Mouse (Mus musculus) hindbrain, embryonic 16.5 days (tissue): ENCODE data around the gene Stum. TPM values are rescaled to one million over a fixed set of nuclear protein-coding genes. Genes with fewer than 3 reads are reported as not detected.

Experiments
- ATAC-seq: fragments of 200-750 bp; cut with Nextera tagmentation; 2 replicates; pipeline ENCODE4 v1.8.0; 2017; ENCODE audit warnings: moderate TSS enrichment, moderate library complexity
- H3K27ac ChIP-seq: fragments of 300-500 bp; sonication (generic); 2 replicates; pipeline ENCODE4 v1.5.1; 2014; ENCODE audit warnings: low read depth, mild to moderate bottlenecking, control low read depth, low read length, moderate library complexity
- H3K27me3 ChIP-seq: fragments of 300-500 bp; sonication (generic); replicated peaks from 2 replicates; pipeline ENCODE4 v1.6.1; 2014; ENCODE audit warnings: low read length; ENCODE audit not compliant: control insufficient read depth, insufficient read depth
- H3K36me3 ChIP-seq: fragments of 300-500 bp; sonication (generic); 2 replicates; pipeline ENCODE4 v1.6.1; 2014; ENCODE audit warnings: mild to moderate bottlenecking, low read length, moderate library complexity, mixed read lengths; ENCODE audit not compliant: control insufficient read depth, insufficient read depth
- H3K4me1 ChIP-seq: fragments of 300-500 bp; sonication (generic); 2 replicates; pipeline ENCODE4 v1.6.1; 2014; ENCODE audit warnings: low read depth, low read length; ENCODE audit not compliant: control insufficient read depth, insufficient read depth
- H3K4me2 ChIP-seq: fragments of 300-500 bp; sonication (generic); 2 replicates; pipeline ENCODE4 v1.6.1; 2014; ENCODE audit warnings: mild to moderate bottlenecking, low read length, control low read depth, moderate library complexity
- H3K4me3 ChIP-seq: fragments of 300-500 bp; sonication (generic); 2 replicates; pipeline ENCODE4 v1.5.1; 2014; ENCODE audit warnings: mild to moderate bottlenecking, low read length, control low read depth, moderate library complexity
- H3K9ac ChIP-seq: fragments of 300-500 bp; sonication (generic); 2 replicates; pipeline ENCODE4 v1.6.1; 2014; ENCODE audit warnings: low read depth, mild to moderate bottlenecking, control low read depth, low read length, moderate library complexity
- H3K9me3 ChIP-seq: fragments of 300-500 bp; sonication (generic); 2 replicates; pipeline ENCODE4 v1.6.1; 2014; ENCODE audit warnings: mild to moderate bottlenecking, low read length, moderate library complexity; ENCODE audit not compliant: control insufficient read depth
- WGBS: fragments of 180-500 bp; shearing (Covaris S2); extraction: QIAGEN DNeasy Blood & Tissue Kit; methylation state at CpG from one replicate; pipeline ENCODE4 v1.1.7; 2014; 5-methylcytosine and 5-hydroxymethylcytosine counted together
- polyA plus RNA-seq: library from polyadenylated mRNA; unstranded; fragments of >200 nt; fragmentation: Nextera tagmentation; extraction: Ambion mirVana; gene quantifications from 2 replicates; pipeline ENCODE4 v1.2.1, GENCODE M21; 2015

Stum gene
- polyA plus RNA-seq, 1 experiment from 2014 or later: 18.6 TPM

DNA sequence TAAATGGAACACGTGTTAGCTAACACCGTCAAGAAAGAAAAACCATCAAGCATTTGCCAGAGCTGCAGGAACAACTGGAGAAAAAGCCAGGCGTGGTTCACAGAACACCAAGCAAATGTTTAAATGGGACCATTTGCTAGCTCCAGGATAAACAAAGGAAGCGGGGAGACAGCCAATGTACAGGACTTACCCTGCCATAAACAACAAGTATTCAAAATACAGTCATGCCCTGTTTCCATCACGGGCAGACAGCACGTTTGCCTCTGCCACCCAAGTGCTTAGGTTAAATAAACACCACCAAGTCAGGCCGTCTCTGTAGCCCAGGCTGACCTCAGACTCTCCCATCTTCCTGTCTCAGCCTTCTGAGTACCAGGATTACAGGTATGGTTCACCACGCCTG lies 35.1 kb upstream of the Stum start:
- Histone ChIP-seq H3K27me3 (no peaks in the 10 kb centered on the region), H3K4me3 (no peak overlapping the region), H3K9ac (no peak overlapping the region), H3K4me1 (no peaks in the 10 kb centered on the region; the same call in 1 of the 2 replicates), H3K27ac (no peak overlapping the region), H3K4me2 (no peak overlapping the region), H3K9me3 (no peaks in the 10 kb centered on the region), H3K36me3 (no peaks in the 10 kb centered on the region)
- 78% methylated on average over 8 of the region's 8 CpGs for WGBS
- ATAC-seq: no peak

DNA sequence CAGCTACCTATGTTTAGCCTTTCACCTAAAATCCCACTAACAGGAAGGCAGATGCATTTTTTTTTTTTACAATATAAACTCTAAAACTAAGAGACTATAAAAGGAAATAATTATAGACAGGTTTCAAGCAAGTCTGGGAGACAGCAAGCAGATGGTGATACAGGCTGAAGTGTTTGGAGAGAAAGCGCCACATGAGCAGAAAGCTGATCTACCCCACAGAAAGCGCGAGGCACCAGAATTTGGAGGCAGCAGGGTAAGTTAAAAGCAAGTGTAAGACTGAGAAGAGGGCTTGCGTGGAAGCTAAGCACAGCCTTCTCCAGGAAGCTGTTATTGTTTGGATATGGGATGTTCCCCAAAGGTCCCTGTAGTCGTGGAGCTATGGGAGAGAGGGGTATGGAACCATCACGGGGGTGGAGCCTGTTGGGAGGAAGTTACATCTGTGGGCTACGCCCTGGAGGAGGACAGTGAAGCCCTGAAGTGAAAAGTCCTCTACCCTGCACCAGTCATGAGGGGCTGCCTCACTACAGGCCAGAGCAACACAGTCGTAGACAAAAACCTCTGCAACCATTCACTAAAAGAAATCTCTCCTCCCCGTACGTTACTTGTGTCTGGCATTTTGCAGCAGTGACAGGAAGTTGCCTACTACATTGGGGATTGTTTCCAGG lies 34.2 kb upstream of the Stum start:
- Histone ChIP-seq H3K4me1 (no peaks in the 10 kb centered on the region; the same call in 1 of the 2 replicates), H3K4me2 (no peak overlapping the region), H3K4me3 (no peak overlapping the region), H3K27me3 (no peaks in the 10 kb centered on the region), H3K36me3 (no peaks in the 10 kb centered on the region), H3K9me3 (no peaks in the 10 kb centered on the region), H3K9ac (no peak overlapping the region), H3K27ac (no peak overlapping the region)
- ATAC-seq: no peak
- WGBS: 82% methylated on average over 10 of the region's 10 CpGs

- Histone ChIP-seq H3K9ac (no peak overlapping the region), H3K4me3 (no peak overlapping the region), H3K4me1 (no peaks in the 10 kb centered on the region), H3K4me2 (no peak overlapping the region), H3K27me3 (no peaks in the 10 kb centered on the region), H3K9me3 (no peaks in the 10 kb centered on the region), H3K27ac (no peak overlapping the region), H3K36me3 (no peaks in the 10 kb centered on the region)
- ATAC-seq: no peak
- WGBS: 78% methylated on average over 2 of the region's 2 CpGs
Observed at GRCm38 (mm10) chr1:180514077-180514476, 30.8 kb upstream of the Stum start.

DNA sequence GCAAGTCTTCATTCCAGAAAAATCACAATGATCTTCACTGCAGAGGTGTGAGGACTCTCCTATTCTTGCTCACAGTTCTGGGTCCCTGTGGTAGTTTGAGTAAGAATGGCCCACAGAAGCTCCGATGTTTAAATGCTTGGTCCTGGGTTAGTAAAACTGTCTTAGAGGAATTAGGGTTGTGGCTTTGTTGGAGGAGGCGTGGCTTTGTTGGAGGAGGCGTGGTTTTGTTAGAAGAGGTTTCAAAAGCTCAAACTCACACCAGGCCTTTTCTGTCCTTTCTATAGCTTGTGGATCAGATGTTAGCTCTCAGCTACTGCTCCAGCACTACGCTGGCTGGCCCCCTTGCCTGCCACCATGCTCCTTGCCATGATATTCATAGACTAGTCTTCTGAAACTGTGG lies 27.6 kb upstream of the Stum start:
- Histone ChIP-seq H3K27ac (no peak overlapping the region), H3K27me3 (no peaks in the 10 kb centered on the region), H3K9ac (no peak overlapping the region), H3K9me3 (no peaks in the 10 kb centered on the region), H3K4me1 (no peaks in the 10 kb centered on the region), H3K4me2 (no peak overlapping the region), H3K36me3 (no peaks in the 10 kb centered on the region), H3K4me3 (no peak overlapping the region)
- WGBS: 56% methylated on average over 4 of the region's 4 CpGs
- no peak for ATAC-seq

GRCm38 (mm10) chr1:180510442-180510841 lies 27.1 kb upstream of the Stum start:
- WGBS: 58% methylated on average over 15 of the region's 15 CpGs
- Histone ChIP-seq H3K4me1 (no peaks in the 10 kb centered on the region), H3K4me3 (no peak overlapping the region), H3K9ac (no peak overlapping the region), H3K4me2 (no peak overlapping the region), H3K27ac (no peak overlapping the region), H3K36me3 (no peaks in the 10 kb centered on the region), H3K9me3 (no peaks in the 10 kb centered on the region), H3K27me3 (no peaks in the 10 kb centered on the region)
- peak; percentile 76 for ATAC-seq

DNA sequence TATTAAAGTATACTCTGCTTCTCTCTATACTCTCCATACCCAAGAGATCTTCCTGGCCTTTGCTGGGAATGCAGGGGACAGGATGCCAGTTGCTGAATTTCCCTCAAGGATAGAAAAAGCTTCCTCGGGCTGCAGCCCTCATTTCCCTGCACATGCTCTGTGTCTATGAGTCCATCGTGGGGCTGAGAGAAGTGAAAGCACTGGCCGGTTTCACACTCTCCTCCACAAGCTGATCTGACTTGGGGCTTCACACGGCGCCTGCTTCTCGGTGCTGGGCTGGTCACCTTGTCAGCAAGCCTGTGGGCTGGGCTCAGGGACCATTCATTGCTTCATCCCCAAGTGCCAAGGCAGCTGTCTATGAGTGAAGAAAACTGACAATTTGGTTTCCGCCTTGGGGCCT lies 25.4 kb upstream of the Stum start:
- H3K27ac ChIP-seq: no peak overlapping the region
- H3K27me3 ChIP-seq: no peaks in the 10 kb centered on the region

GRCm38 (mm10) chr1:180507291-180507791 lies 24.0 kb upstream of the Stum start:
- Histone ChIP-seq H3K27me3 (no peaks in the 10 kb centered on the region), H3K4me3 (no peak overlapping the region), H3K9ac (no peak overlapping the region), H3K4me2 (no peak overlapping the region), H3K4me1 (no peaks in the 10 kb centered on the region), H3K9me3 (no peaks in the 10 kb centered on the region), H3K36me3 (no peaks in the 10 kb centered on the region), H3K27ac (no peak overlapping the region)
- no peak for ATAC-seq
- 74% methylated on average over 7 of the region's 7 CpGs for WGBS

More for the DNA sequence above, 25.4 kb upstream of the Stum start:
- no peak overlapping the region for H3K4me3 ChIP-seq
- no peaks in the 10 kb centered on the region for H3K36me3 ChIP-seq
- H3K4me1 ChIP-seq: no peaks in the 10 kb centered on the region
- H3K4me2 ChIP-seq: no peak overlapping the region
- no peak for ATAC-seq
- no peaks in the 10 kb centered on the region for H3K9me3 ChIP-seq
- WGBS: 85% methylated on average over 7 of the region's 7 CpGs
- no peak overlapping the region for H3K9ac ChIP-seq

DNA sequence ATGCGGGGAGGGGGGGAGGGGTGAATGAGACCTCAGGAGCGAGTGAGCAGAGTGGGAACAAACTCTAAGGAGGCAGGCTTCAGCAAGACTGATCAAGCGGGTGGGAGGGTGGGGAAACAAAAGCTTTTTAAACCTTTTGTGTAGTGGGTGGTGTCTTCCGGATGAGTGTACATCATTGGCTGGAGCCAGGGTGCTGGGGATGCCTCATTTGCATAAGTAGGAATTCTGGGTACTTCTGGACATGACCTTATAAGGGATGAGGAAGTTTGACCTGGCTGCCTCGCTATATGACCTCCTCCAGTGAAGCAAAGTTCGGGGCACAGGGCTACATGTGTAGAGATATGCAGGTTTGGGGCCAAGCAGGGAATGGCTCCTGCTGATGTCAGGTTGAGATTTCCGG lies 23.0 kb upstream of the Stum start:
- Histone ChIP-seq H3K4me3 (no peak overlapping the region), H3K9me3 (no peaks in the 10 kb centered on the region), H3K9ac (no peak overlapping the region), H3K4me1 (no peaks in the 10 kb centered on the region), H3K27ac (no peak overlapping the region), H3K4me2 (no peak overlapping the region), H3K27me3 (no peaks in the 10 kb centered on the region), H3K36me3 (no peaks in the 10 kb centered on the region)
- ATAC-seq: no peak
- 91% methylated on average over 7 of the region's 7 CpGs for WGBS

DNA sequence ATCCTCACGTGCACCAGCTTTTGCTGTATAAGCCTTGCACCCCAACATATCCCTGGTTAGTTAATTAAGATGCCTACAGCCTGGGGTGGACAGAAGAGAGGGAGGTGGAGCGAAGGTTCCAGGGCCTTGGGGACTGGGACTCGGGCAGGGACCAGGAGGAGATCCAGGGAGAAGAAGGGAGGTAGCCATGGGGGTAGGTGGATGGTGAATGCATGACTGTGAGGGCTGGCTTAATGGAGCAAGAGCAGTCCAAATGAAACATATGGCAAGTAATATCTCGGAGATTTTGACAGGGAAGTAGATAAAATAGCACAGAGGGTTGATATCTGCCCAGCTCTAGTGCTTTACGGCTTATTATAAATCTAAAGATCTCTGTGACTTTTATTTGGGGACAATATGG lies 21.6 kb upstream of the Stum start:
- 81% methylated on average over 5 of the region's 5 CpGs for WGBS

More for the DNA sequence above, 21.6 kb upstream of the Stum start:
- H3K9me3 ChIP-seq: no peaks in the 10 kb centered on the region
- H3K27ac ChIP-seq: no peak overlapping the region
- ATAC-seq: no peak
- H3K4me2 ChIP-seq: no peak overlapping the region
- H3K27me3 ChIP-seq: no peaks in the 10 kb centered on the region
- no peak overlapping the region for H3K4me3 ChIP-seq
- H3K9ac ChIP-seq: no peak overlapping the region
- no peaks in the 10 kb centered on the region for H3K36me3 ChIP-seq
- H3K4me1 ChIP-seq: no peaks in the 10 kb centered on the region; the same call in 1 of the 2 replicates
